Mouse (Mus musculus) adrenal gland, adult 2 months (tissue): ENCODE data around the gene Krtap9-3. TPM values are rescaled to one million over a fixed set of nuclear protein-coding genes. Genes with fewer than 3 reads are reported as not detected.

ENCODE experiments used
- DNase-seq: peaks from one replicate; pipeline ENCODE4 v3.0.0; 2021
- polyA plus RNA-seq: library from polyadenylated mRNA; depleted of rRNA; stranded (reverse); fragments of >200 nt; gene quantifications from 2 replicates; pipeline ENCODE4 v1.2.3, GENCODE M21; 2012; rRNA removed
- total RNA-seq, 2 experiments: library from RNA; stranded (reverse); gene quantifications; 2 replicates each; pipeline ENCODE4 v1.2.3; 2021

The Krtap9-3 gene
- total and polyA plus RNA-seq, 3 experiments = not detected

DNA sequence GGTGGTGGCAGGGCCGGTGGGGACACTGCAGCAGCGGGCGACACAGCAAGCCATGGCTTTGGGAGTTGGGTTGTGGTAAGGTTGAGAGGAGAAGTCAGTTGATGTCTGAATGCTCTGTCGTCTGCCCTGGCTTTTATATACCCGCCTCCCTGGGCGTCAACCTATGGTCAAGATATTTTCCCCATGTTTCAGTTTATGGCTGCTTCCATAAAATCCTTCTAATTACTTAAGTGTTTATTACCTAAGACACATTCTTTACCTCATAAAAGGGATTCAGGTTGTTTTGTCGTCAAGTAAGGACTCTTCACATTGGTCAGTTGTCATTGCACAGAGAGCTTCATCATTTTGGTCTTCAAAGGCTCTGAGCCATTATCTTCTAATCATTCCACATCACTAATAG is 31.4 kb downstream of the Krtap9-3 start, which contains the start of gene Krtap3-1:
Krtap3-1 (minus strand) TSS at position 101 of the 400 bp plus-strand sequence.
- DNase-seq = no peak

- no peak for DNase-seq
Observed at GRCm38 (mm10) chr11:99562580-99562979, 35.3 kb downstream of the Krtap9-3 start.

DNA sequence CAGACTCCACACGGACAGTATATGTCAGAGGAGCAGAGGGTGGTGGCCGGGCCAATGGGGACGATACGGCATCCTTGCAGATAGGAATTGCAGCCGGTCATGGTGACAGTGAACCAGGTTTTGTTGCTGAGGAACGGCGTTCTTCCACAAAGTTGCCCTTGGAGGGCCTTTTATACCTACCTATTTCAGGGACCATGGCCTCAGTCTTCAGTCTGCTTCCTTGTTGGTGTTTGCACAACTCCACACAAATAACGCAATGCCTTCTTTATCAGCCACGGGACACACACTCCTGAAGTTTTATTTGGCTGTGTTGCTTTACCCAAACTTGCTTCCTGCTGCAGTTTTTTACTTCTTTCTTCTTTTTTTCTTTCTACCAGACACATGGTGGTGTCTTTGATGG is 38.5 kb downstream of the Krtap9-3 start, which contains the start of gene Gm11939:
Gm11939 (minus strand) TSS at position 101 of the 400 bp plus-strand sequence.
- DNase-seq = no peak

DNA sequence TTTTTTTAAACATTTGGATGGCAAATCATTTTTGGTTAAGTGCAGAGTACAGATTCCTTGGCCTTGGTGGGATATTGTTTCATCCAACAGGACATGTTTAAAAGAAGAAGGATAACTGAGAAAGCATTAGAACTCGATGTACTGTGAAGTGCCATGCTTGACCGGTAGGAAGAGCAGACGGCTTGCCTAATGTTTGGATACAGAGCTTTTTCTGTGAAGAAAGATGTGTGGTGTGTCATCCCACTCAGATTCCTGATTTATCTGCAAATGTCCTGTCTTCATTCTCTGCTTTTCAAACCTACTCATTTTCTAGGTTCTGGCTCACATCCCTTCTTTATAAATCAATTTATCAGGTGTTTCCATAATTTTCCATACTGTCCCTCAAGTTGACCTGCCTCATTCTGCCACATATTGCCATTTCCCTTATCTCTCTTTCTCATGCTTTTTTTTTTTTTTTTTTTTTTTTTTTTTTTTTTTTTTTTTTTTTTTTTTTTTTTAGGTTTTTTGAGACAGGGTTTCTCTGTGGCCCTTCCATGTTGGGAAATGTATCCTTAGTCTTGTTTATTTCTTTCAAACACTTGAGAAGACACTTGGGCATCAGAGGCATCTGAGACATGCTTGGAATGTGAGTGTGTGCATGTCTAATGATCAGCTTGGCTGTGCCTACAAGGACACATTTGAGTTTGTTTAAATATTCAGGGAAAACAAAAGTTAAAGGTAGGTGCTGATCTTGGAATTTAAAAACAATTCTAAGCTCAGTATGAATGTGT is 39.7 kb downstream of the Krtap9-3 start:
- no peak for DNase-seq

DNA sequence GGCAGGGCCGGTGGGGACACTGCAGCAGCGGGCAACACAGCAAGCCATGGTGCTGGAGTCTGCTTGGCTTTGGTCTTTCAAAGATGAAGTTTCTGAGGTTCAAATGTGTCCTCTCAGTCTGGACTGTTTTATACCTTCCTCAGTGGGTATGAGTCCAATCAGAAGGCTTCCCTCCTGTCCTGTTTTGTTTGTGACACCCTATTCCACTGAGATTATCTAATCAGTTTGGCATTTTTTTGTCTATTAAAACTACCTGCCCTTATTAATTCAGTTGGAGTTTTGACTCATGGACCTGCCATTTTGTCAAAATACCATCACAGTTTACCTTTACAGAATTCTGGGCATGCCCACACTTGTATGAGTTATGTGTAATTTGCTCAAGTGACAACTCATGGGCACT is 41.2 kb downstream of the Krtap9-3 start, which contains the start of gene Krtap3-2:
Krtap3-2 (minus strand) TSS at position 101 of the 400 bp plus-strand sequence.
- no peak for DNase-seq

DNA sequence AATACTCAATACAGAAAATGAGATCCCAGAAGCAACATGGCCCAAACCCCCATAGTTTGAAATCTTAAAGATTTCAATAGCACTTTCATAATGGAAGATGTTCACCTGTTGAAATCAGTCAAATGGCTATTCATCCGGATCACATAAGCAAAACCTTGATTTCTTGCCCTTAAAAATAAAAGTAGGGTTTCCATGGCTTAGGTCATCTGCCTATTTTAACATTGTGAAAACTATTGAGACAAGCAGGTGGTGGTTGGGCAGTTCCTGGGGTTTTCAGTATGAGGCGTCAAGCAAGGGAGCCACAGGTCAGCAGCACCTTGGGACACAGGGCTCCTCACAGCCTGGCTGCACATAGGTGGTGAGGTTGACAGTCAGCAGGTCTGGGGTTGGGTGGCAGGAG is 41.7 kb downstream of the Krtap9-3 start:
- DNase-seq = no peak

- DNase-seq = no peak
Observed at GRCm38 (mm10) chr11:99550765-99551164, 47.1 kb downstream of the Krtap9-3 start, which contains the start of gene Krtap3-3. Krtap3-3 (minus strand) TSS chr11:99550865.

GRCm38 (mm10) chr11:99547892-99548291 is 50.0 kb downstream of the Krtap9-3 start:
- no peak for DNase-seq

Other genes with a start within 250 kb of the Krtap9-3 start
Only the 30 nearest of the 36 such genes appear.
- gene Krt12, start 175.8 kb downstream of the Krtap9-3 start, total RNA-seq = not detected
- not detected in 2 replicates for gene Krt12, start 175.8 kb downstream of the Krtap9-3 start, polyA plus RNA-seq
- gene Krt20, start 160.0 kb downstream of the Krtap9-3 start, total RNA-seq = under 1 TPM; 0.14 to 0.20 TPM
- gene Krt20, start 160.0 kb downstream of the Krtap9-3 start, polyA plus RNA-seq = not detected in 2 replicates
- gene Krt23, start 105.0 kb downstream of the Krtap9-3 start, total RNA-seq = not detected
- gene Krt23, start 105.0 kb downstream of the Krtap9-3 start, polyA plus RNA-seq = 0.12 TPM in 1 of 2 replicates, not detected in the other
- gene Krt39, start 76.8 kb downstream of the Krtap9-3 start, total RNA-seq = not detected
- not detected in 2 replicates for gene Krt39, start 76.8 kb downstream of the Krtap9-3 start, polyA plus RNA-seq
- gene Krt40, start 54.9 kb downstream of the Krtap9-3 start, total RNA-seq = not detected
- not detected in 2 replicates for gene Krt40, start 54.9 kb downstream of the Krtap9-3 start, polyA plus RNA-seq
- gene Krtap3-3, start 47.2 kb downstream of the Krtap9-3 start, total RNA-seq = not detected
- not detected in 2 replicates for gene Krtap3-3, start 47.2 kb downstream of the Krtap9-3 start, polyA plus RNA-seq
- gene Krtap3-2, start 41.3 kb downstream of the Krtap9-3 start, total RNA-seq = not detected
- not detected in 2 replicates for gene Krtap3-2, start 41.3 kb downstream of the Krtap9-3 start, polyA plus RNA-seq
- gene Gm11939, start 38.6 kb downstream of the Krtap9-3 start, total RNA-seq = not detected
- not detected in 2 replicates for gene Gm11939, start 38.6 kb downstream of the Krtap9-3 start, polyA plus RNA-seq
- gene Krtap3-1, start 31.5 kb downstream of the Krtap9-3 start, total RNA-seq = not detected
- gene Krtap3-1, start 31.5 kb downstream of the Krtap9-3 start, polyA plus RNA-seq = not detected in 2 replicates
- not detected for gene Krtap1-5, start 17.1 kb downstream of the Krtap9-3 start, total RNA-seq
- gene Krtap1-5, start 17.1 kb downstream of the Krtap9-3 start, polyA plus RNA-seq = not detected in 2 replicates
- not detected for gene Krtap1-4, start 14.5 kb downstream of the Krtap9-3 start, total RNA-seq
- not detected in 2 replicates for gene Krtap1-4, start 14.5 kb downstream of the Krtap9-3 start, polyA plus RNA-seq
- gene Krtap1-3, start 6.8 kb downstream of the Krtap9-3 start, total RNA-seq = not detected
- gene Krtap1-3, start 6.8 kb downstream of the Krtap9-3 start, polyA plus RNA-seq = not detected in 2 replicates
- not detected for gene Gm11938, start 5.2 kb upstream of the Krtap9-3 start, total RNA-seq
- gene Gm11938, start 5.2 kb upstream of the Krtap9-3 start, polyA plus RNA-seq = not detected in 2 replicates
- not detected for gene Gm11937, start 12.1 kb upstream of the Krtap9-3 start, total RNA-seq
- gene Gm11937, start 12.1 kb upstream of the Krtap9-3 start, polyA plus RNA-seq = not detected in 2 replicates
- gene Krtap2-4, start 16.7 kb upstream of the Krtap9-3 start, total RNA-seq = not detected
- gene Krtap2-4, start 16.7 kb upstream of the Krtap9-3 start, polyA plus RNA-seq = not detected in 2 replicates
- not detected for gene Gm11562, start 22.3 kb upstream of the Krtap9-3 start, total RNA-seq
- not detected in 2 replicates for gene Gm11562, start 22.3 kb upstream of the Krtap9-3 start, polyA plus RNA-seq
- gene Krtap4-1, start 30.1 kb upstream of the Krtap9-3 start, total RNA-seq = not detected
- not detected in 2 replicates for gene Krtap4-1, start 30.1 kb upstream of the Krtap9-3 start, polyA plus RNA-seq
- gene Krtap4-2, start 37.0 kb upstream of the Krtap9-3 start, total RNA-seq = not detected
- gene Krtap4-2, start 37.0 kb upstream of the Krtap9-3 start, polyA plus RNA-seq = not detected in 2 replicates
- gene Krtap4-7, start 46.0 kb upstream of the Krtap9-3 start, total RNA-seq = not detected
- not detected in 2 replicates for gene Krtap4-7, start 46.0 kb upstream of the Krtap9-3 start, polyA plus RNA-seq
- gene Gm11555, start 52.1 kb upstream of the Krtap9-3 start, total RNA-seq = not detected
- gene Gm11555, start 52.1 kb upstream of the Krtap9-3 start, polyA plus RNA-seq = not detected in 2 replicates
- gene Gm11563, start 60.9 kb upstream of the Krtap9-3 start, total RNA-seq = not detected
- gene Gm11563, start 60.9 kb upstream of the Krtap9-3 start, polyA plus RNA-seq = not detected in 2 replicates
- not detected for gene Krtap4-6, start 67.9 kb upstream of the Krtap9-3 start, total RNA-seq
- gene Krtap4-6, start 67.9 kb upstream of the Krtap9-3 start, polyA plus RNA-seq = not detected in 2 replicates
- not detected for gene Gm14190, start 92.6 kb upstream of the Krtap9-3 start, total RNA-seq
- not detected in 2 replicates for gene Gm14190, start 92.6 kb upstream of the Krtap9-3 start, polyA plus RNA-seq
- gene Gm14180, start 136.2 kb upstream of the Krtap9-3 start, total RNA-seq = not detected
- not detected in 2 replicates for gene Gm14180, start 136.2 kb upstream of the Krtap9-3 start, polyA plus RNA-seq
- not detected for gene Gm11595, start 174.8 kb upstream of the Krtap9-3 start, total RNA-seq
- gene Gm11595, start 174.8 kb upstream of the Krtap9-3 start, polyA plus RNA-seq = not detected in 2 replicates
- gene Krtap4-8, start 182.6 kb upstream of the Krtap9-3 start, total RNA-seq = not detected
- gene Krtap4-8, start 182.6 kb upstream of the Krtap9-3 start, polyA plus RNA-seq = not detected in 2 replicates
- gene Krtap4-9, start 187.1 kb upstream of the Krtap9-3 start, total RNA-seq = not detected
- gene Krtap4-9, start 187.1 kb upstream of the Krtap9-3 start, polyA plus RNA-seq = not detected in 2 replicates
- not detected for gene Gm11596, start 195.4 kb upstream of the Krtap9-3 start, total RNA-seq
- not detected in 2 replicates for gene Gm11596, start 195.4 kb upstream of the Krtap9-3 start, polyA plus RNA-seq
- gene Gm11569, start 200.8 kb upstream of the Krtap9-3 start, total RNA-seq = not detected
- gene Gm11569, start 200.8 kb upstream of the Krtap9-3 start, polyA plus RNA-seq = not detected in 2 replicates
- not detected for gene Gm11554, start 206.3 kb upstream of the Krtap9-3 start, total RNA-seq
- not detected in 2 replicates for gene Gm11554, start 206.3 kb upstream of the Krtap9-3 start, polyA plus RNA-seq